Mouse (Mus musculus) C2C12 (cell line): Measurements from ENCODE around the gene Dcun1d1. TPM values are rescaled to one million over a fixed set of nuclear protein-coding genes. Genes with fewer than 3 reads are reported as not detected.

Experiments used
- H3K27me3 ChIP-seq: one replicate; pipeline ENCODE4 v1.6.1; 2011; ENCODE audit not compliant: control insufficient read depth, insufficient read depth, insufficient read length
- H3K36me3 ChIP-seq: one replicate; pipeline ENCODE4 v1.6.1; 2011; ENCODE audit not compliant: control insufficient read depth, insufficient read depth
- H3K4me3 ChIP-seq: one replicate; pipeline ENCODE4 v1.5.1; 2011; ENCODE audit warnings: mild to moderate bottlenecking, control low read depth; ENCODE audit not compliant: poor library complexity, insufficient read depth, severe bottlenecking
- H3K79me2 ChIP-seq: one replicate; pipeline ENCODE4 v1.6.1; 2011; ENCODE audit not compliant: control insufficient read depth, insufficient read depth
- H3K79me3 ChIP-seq: one replicate; pipeline ENCODE4 v1.6.1; 2011; ENCODE audit warnings: low read depth, control low read depth
- H3ac ChIP-seq: one replicate; pipeline ENCODE3; 2011; ENCODE audit warnings: low read depth; ENCODE audit not compliant: control insufficient read depth, insufficient read length
- CEBPB ChIP-seq: IDR thresholded peaks from one replicate; pipeline ENCODE4 v1.6.1; 2011; ENCODE audit warnings: low read depth, mild to moderate bottlenecking, control low read depth, moderate library complexity
- CTCF ChIP-seq: IDR thresholded peaks from one replicate; pipeline ENCODE4 v1.5.1; 2011; ENCODE audit not compliant: control insufficient read depth, insufficient read depth, insufficient read length
- FOSL1 ChIP-seq: IDR thresholded peaks from one replicate; pipeline ENCODE4 v1.8.0; 2011; ENCODE audit warnings: mild to moderate bottlenecking, low read length; ENCODE audit not compliant: poor library complexity, insufficient read depth, severe bottlenecking
- MAX ChIP-seq: IDR thresholded peaks from one replicate; pipeline ENCODE4 v1.6.1; 2011; ENCODE audit warnings: mild to moderate bottlenecking, control low read depth
- MYOD1 ChIP-seq: IDR thresholded peaks from one replicate; pipeline ENCODE4 v1.6.1; 2011; ENCODE audit warnings: low read depth; ENCODE audit not compliant: control insufficient read depth, insufficient read length
- MYOG ChIP-seq: IDR thresholded peaks from one replicate; pipeline ENCODE4 v1.6.1; 2011; ENCODE audit not compliant: control insufficient read depth, insufficient read length; ENCODE audit errors: extremely low read depth
- USF1 ChIP-seq: IDR thresholded peaks from one replicate; pipeline ENCODE4 v1.6.1; 2011; ENCODE audit warnings: low read depth, mild to moderate bottlenecking, control low read depth, moderate library complexity
- long read RNA-seq, 2 experiments: library from polyadenylated mRNA; unstranded; transcript quantifications; one replicate each; pipeline ENCODE4 v2.0.0; 2019 to 2020
- polyA plus RNA-seq: library from polyadenylated mRNA; unstranded; fragments of >200 nt; fragmentation: generic; extraction: Trizol; gene quantifications from one replicate; pipeline ENCODE4 v1.2.1, GENCODE M21; 2012; ENCODE audit warnings: missing spikeins

The Dcun1d1 gene
- 13.2 TPM for polyA plus RNA-seq
- long read RNA-seq, experiment 1, full-length matches to known transcripts: 24 of 39 reads
- long read RNA-seq, experiment 1, partial matches to known transcripts: 4 of 39 reads
- long read RNA-seq, experiment 1, other reads (novel, unspliced or antisense): 11 of 39 reads
- long read RNA-seq, experiment 2, full-length matches to known transcripts: 100 of 131 reads
- long read RNA-seq, experiment 2, partial matches to known transcripts: 10 of 131 reads
- long read RNA-seq, experiment 2, other reads (novel, unspliced or antisense): 21 of 131 reads

GRCm38 (mm10) chr3:35937345-35937744 is at the start of gene Dcun1d1:
Gene Dcun1d1 (minus strand): TSS chr3:35937445.
- Histone ChIP-seq H3K27me3 (no peaks in the 10 kb centered on the region), H3ac (no peak within 1 kb of the TSS), H3K36me3 (peaks cover 15% of the 10 kb centered on the region), H3K79me2 (peaks cover 21% of the 10 kb centered on the region), H3K4me3 (no peak within 1 kb of the TSS), H3K79me3 (peaks cover 15% of the 10 kb centered on the region)
- TF ChIP-seq MAX (no peak), MYOG (no peak), FOSL1 (no peak)

- H3K4me3 ChIP-seq: no peak overlapping the region
- H3K79me3 ChIP-seq: no peaks in the 10 kb centered on the region
- no peak overlapping the region for H3ac ChIP-seq
- peaks cover 6% of the 10 kb centered on the region for H3K36me3 ChIP-seq
- H3K27me3 ChIP-seq: no peaks in the 10 kb centered on the region
- no peak for TF ChIP-seq USF1
- no peaks in the 10 kb centered on the region for H3K79me2 ChIP-seq
Observed at GRCm38 (mm10) chr3:35986266-35986665, 49.0 kb upstream of the Dcun1d1 start.

- Histone ChIP-seq H3K36me3 (peaks cover 12% of the 10 kb centered on the region), H3K79me2 (no peaks in the 10 kb centered on the region), H3ac (no peak overlapping the region), H3K79me3 (no peaks in the 10 kb centered on the region), H3K4me3 (no peak overlapping the region), H3K27me3 (no peaks in the 10 kb centered on the region)
- peak; percentile 33 for TF ChIP-seq CTCF
- no peak for TF ChIP-seq FOSL1
Observed at GRCm38 (mm10) chr3:35973551-35973950, 36.3 kb upstream of the Dcun1d1 start.

GRCm38 (mm10) chr3:35972985-35973384 is 35.7 kb upstream of the Dcun1d1 start:
- H3K27me3 ChIP-seq: no peaks in the 10 kb centered on the region
- H3K36me3 ChIP-seq: peaks cover 12% of the 10 kb centered on the region

GRCm38 (mm10) chr3:35971149-35971548 is 33.9 kb upstream of the Dcun1d1 start:
- Histone ChIP-seq H3K79me3 (no peaks in the 10 kb centered on the region), H3K79me2 (no peaks in the 10 kb centered on the region), H3K4me3 (no peak overlapping the region), H3K27me3 (no peaks in the 10 kb centered on the region), H3K36me3 (peaks cover 12% of the 10 kb centered on the region), H3ac (no peak overlapping the region)
- TF ChIP-seq MYOG (no peak), USF1 (no peak), FOSL1 (no peak)

More at GRCm38 (mm10) chr3:35972985-35973384, 35.7 kb upstream of the Dcun1d1 start:
- no peak overlapping the region for H3K4me3 ChIP-seq
- H3K79me2 ChIP-seq: no peaks in the 10 kb centered on the region
- no peak overlapping the region for H3ac ChIP-seq
- no peaks in the 10 kb centered on the region for H3K79me3 ChIP-seq
- TF ChIP-seq CTCF (no peak), MAX (no peak), CEBPB (no peak), USF1 (no peak), FOSL1 (no peak), MYOG (no peak), MYOD1 (no peak)

- Histone ChIP-seq H3ac (no peak overlapping the region), H3K36me3 (peaks cover 9% of the 10 kb centered on the region)
Observed at GRCm38 (mm10) chr3:35970441-35970840, 33.2 kb upstream of the Dcun1d1 start.

More at GRCm38 (mm10) chr3:35970441-35970840, 33.2 kb upstream of the Dcun1d1 start:
- H3K79me2 ChIP-seq: no peaks in the 10 kb centered on the region
- H3K27me3 ChIP-seq: no peaks in the 10 kb centered on the region
- H3K4me3 ChIP-seq: no peak overlapping the region
- TF ChIP-seq MYOD1 (no peak), CEBPB (no peak)
- H3K79me3 ChIP-seq: no peaks in the 10 kb centered on the region
